Mouse (Mus musculus) ES-E14 (cell line): ENCODE data around the gene Mpp6. TPM values are rescaled to one million over a fixed set of nuclear protein-coding genes. Genes with fewer than 3 reads are reported as not detected.

Experiments
- DNase-seq: peaks from one replicate; pipeline ENCODE4 v3.0.0-alpha.2; 2013; ENCODE audit warnings: low read depth, low spot score
- H3K27ac ChIP-seq: 2 replicates; pipeline ENCODE4 v1.5.1; 2012; ENCODE audit warnings: low read depth, mild to moderate bottlenecking, low read length, moderate library complexity, mixed read lengths; ENCODE audit not compliant: poor library complexity, insufficient read depth, severe bottlenecking
- H3K36me3 ChIP-seq: 2 replicates; pipeline ENCODE4 v1.6.1; 2012; ENCODE audit warnings: mild to moderate bottlenecking, low read length, moderate library complexity, mixed read lengths; ENCODE audit not compliant: control insufficient read depth, poor library complexity, insufficient read depth, severe bottlenecking
- H3K4me1 ChIP-seq, 2 experiments: fragments of 150-350 bp in 1 of 2; sonication (generic) in 1 of 2; 2 replicates each; pipeline ENCODE4 v1.6.1; 2012; ENCODE audit warnings: low read length in 2 of 2, mild to moderate bottlenecking in 1 of 2, mixed read lengths in 1 of 2; ENCODE audit not compliant: control insufficient read depth in 2 of 2, insufficient read depth in 2 of 2, poor library complexity in 1 of 2
- H3K4me3 ChIP-seq, 2 experiments: fragments of 150-350 bp in 1 of 2; sonication (generic) in 1 of 2; 2 replicates each; pipeline ENCODE4 v1.5.1; 2012; ENCODE audit warnings: low read length in 2 of 2, low read depth in 1 of 2, mild to moderate bottlenecking in 1 of 2, mixed read lengths in 1 of 2; ENCODE audit not compliant: insufficient read depth in 1 of 2, poor library complexity in 1 of 2, severe bottlenecking in 1 of 2
- H3K9ac ChIP-seq: 2 replicates; pipeline ENCODE4 v1.6.1; 2012; ENCODE audit warnings: low read depth, mild to moderate bottlenecking, low read length, mixed read lengths; ENCODE audit not compliant: poor library complexity, insufficient read depth, severe bottlenecking
- H3K9me3 ChIP-seq: fragments of 150-350 bp; sonication (generic); 2 replicates; pipeline ENCODE4 v1.6.1; 2012; ENCODE audit warnings: low read depth, mild to moderate bottlenecking, low read length; ENCODE audit not compliant: control insufficient read depth, insufficient read depth
- CHD2 ChIP-seq: IDR thresholded peaks from 2 replicates; pipeline ENCODE4 v1.6.1; 2014; ENCODE audit warnings: mild to moderate bottlenecking, low read depth, low read length, inconsistent platforms
- HCFC1 ChIP-seq: IDR thresholded peaks from 2 replicates; pipeline ENCODE4 v1.6.1; 2012; ENCODE audit warnings: low read length, inconsistent platforms, borderline replicate concordance; ENCODE audit not compliant: insufficient read depth
- MAFK ChIP-seq: IDR thresholded peaks from 2 replicates; pipeline ENCODE4 v1.6.1; 2014; ENCODE audit warnings: mild to moderate bottlenecking, low read depth, low read length, inconsistent platforms; ENCODE audit not compliant: insufficient read depth
- ZC3H11A ChIP-seq: IDR thresholded peaks from 2 replicates; pipeline ENCODE4 v1.6.1; 2012; ENCODE audit warnings: low read depth, mild to moderate bottlenecking, inconsistent platforms, low read length, borderline replicate concordance
- ZNF384 ChIP-seq: IDR thresholded peaks from 2 replicates; pipeline ENCODE4 v1.6.1; 2012; ENCODE audit warnings: low read depth, low read length, inconsistent platforms
- in situ Hi-C, 2 experiments: fragments of 600-800 bp; cut with MboI; formaldehyde crosslinking; loops; one replicate each; pipeline ENCODE4 v1.15.1; 2025; ENCODE audit warnings: low sequenced_read_pairs in 2 of 2, inconsistent platforms in 1 of 2; ENCODE audit not compliant: unreplicated experiment in 2 of 2
- total RNA-seq: library from RNA; depleted of rRNA; stranded (reverse); fragments of 300-350 nt; gene quantifications from 2 replicates; pipeline ENCODE4 v1.2.3, GENCODE M21; 2012

Gene Mpp6
- total RNA-seq, 1 experiment = 64.2 TPM

DNA sequence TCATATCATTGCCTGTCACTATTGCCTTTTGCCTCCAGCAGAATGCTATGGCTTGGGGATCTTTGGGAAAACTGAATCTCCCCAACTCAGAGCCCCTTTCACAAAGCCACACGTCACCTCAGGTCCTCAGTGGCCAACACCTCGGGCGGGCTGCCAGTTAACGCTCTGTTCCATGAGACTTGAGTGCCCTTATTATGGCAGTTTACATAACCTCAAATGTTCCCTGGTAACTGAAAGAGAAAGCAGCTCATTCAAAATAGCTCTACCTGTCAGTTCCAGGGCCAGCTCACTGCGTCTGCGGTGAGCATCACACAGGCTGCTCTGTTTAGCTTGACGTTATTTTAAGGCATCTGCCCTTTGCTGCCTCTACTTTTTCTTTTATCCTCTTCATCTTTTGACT lies 29.6 kb upstream of the Mpp6 start:
- no peak for TF ChIP-seq ZC3H11A
- no peak for TF ChIP-seq ZNF384
- no peak for TF ChIP-seq HCFC1
- TF ChIP-seq CHD2 = no peak
- TF ChIP-seq MAFK = no peak
- Histone ChIP-seq H3K27ac (no peak overlapping the region), H3K4me1 (no peaks in the 10 kb centered on the region), H3K9me3 (no peaks in the 10 kb centered on the region), H3K36me3 (no peaks in the 10 kb centered on the region), H3K9ac (no peak overlapping the region), H3K4me3 (no peak overlapping the region)
- in situ Hi-C loops = no loop called here
- DNase-seq = no peak

DNA sequence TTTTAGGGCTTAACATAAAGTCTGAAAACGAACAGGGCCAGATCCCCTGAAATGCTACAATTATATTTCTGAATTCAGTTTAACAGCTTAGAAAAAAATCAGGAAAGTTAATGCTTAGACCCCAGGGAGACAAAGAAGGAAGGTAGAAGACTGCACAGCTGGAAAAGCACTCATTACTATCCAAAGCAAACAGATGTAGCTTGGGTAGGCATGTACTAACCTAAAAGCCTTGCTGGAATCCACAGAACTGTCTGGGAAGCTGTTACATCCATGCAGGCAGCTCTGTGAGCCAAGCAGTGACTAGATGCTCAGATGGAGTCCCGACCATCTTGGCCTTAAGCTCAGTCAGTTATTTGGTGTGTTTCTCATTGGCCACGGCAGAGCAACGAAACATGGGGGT lies 24.8 kb upstream of the Mpp6 start:
- Histone ChIP-seq H3K9me3 (no peaks in the 10 kb centered on the region), H3K4me3 (no peak overlapping the region), H3K27ac (no peak overlapping the region), H3K36me3 (no peaks in the 10 kb centered on the region), H3K4me1 (no peaks in the 10 kb centered on the region), H3K9ac (no peak overlapping the region)
- in situ Hi-C loops = no loop called here
- no peak for TF ChIP-seq ZC3H11A
- no peak for TF ChIP-seq ZNF384
- TF ChIP-seq HCFC1 = no peak
- TF ChIP-seq MAFK = no peak
- TF ChIP-seq CHD2 = no peak
- DNase-seq = no peak

GRCm38 (mm10) chr6:50089333-50089732 lies 20.7 kb upstream of the Mpp6 start:
- Histone ChIP-seq H3K9me3 (no peaks in the 10 kb centered on the region), H3K4me1 (no peaks in the 10 kb centered on the region), H3K36me3 (no peaks in the 10 kb centered on the region), H3K9ac (no peak overlapping the region), H3K27ac (no peak overlapping the region), H3K4me3 (no peak overlapping the region)
- TF ChIP-seq MAFK (peak; percentile 72), CHD2 (no peak)
- DNase-seq = no peak
- in situ Hi-C loops = no loop called here

DNA sequence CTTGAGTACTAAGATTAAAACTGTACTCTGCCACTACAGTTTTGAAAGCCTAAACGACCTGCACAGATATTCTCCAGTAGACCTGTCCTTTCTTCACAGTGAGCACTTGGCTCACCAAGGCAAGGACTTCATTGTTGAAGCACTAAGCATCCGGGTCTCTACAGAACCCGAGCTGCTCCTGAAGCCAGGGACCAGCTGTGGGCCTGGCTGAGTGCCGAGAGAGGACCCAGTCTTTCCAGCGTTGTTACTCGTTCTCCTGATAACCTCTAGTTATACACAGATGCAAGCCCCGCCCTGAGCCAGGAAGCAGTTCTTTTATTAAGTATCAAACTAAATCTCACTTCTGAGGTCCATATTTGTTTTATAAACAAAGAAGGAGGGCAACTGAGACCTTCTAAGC lies 19.8 kb upstream of the Mpp6 start:
- Histone ChIP-seq H3K4me3 (no peak overlapping the region), H3K9me3 (no peaks in the 10 kb centered on the region), H3K9ac (no peak overlapping the region), H3K4me1 (no peaks in the 10 kb centered on the region), H3K27ac (no peak overlapping the region), H3K36me3 (no peaks in the 10 kb centered on the region)
- in situ Hi-C loops = no loop called here
- no peak for DNase-seq
- TF ChIP-seq HCFC1 = no peak
- no peak for TF ChIP-seq ZC3H11A
- no peak for TF ChIP-seq CHD2
- TF ChIP-seq MAFK = no peak
- TF ChIP-seq ZNF384 = no peak

- DNase-seq = no peak
- in situ Hi-C loops = no loop called here
- Histone ChIP-seq H3K27ac (no peak overlapping the region), H3K4me1 (no peaks in the 10 kb centered on the region), H3K4me3 (no peak overlapping the region), H3K9me3 (no peaks in the 10 kb centered on the region), H3K36me3 (no peaks in the 10 kb centered on the region), H3K9ac (no peak overlapping the region)
- TF ChIP-seq MAFK (no peak), HCFC1 (no peak), ZC3H11A (no peak), ZNF384 (no peak), CHD2 (no peak)
These were observed 18.4 kb upstream of the Mpp6 start for GRCm38 (mm10) chr6:50091462-50092154.
